Mouse (Mus musculus) kidney, adult 2 months (tissue): ENCODE results near the gene Flvcr2. TPM values are rescaled to one million over a fixed set of nuclear protein-coding genes. Genes with fewer than 3 reads are reported as not detected.
A peak's percentile ranks its signal among the peaks of the same experiment; 100 is the strongest.

Experiments
- DNase-seq: peaks from one replicate; pipeline ENCODE4 v3.0.0; 2021
- H3K27ac ChIP-seq: fragments of 200-500 bp; 2 replicates; pipeline ENCODE4 v1.5.1; 2012; ENCODE audit warnings: low read depth, low read length, control low read depth, inconsistent platforms; ENCODE audit not compliant: insufficient read depth
- H3K27me3 ChIP-seq: fragments of 200-500 bp; replicated peaks from 2 replicates; pipeline ENCODE4 v1.6.1; 2012; ENCODE audit warnings: mild to moderate bottlenecking, moderate library complexity, low read length, inconsistent platforms; ENCODE audit not compliant: control insufficient read depth, insufficient read depth
- H3K36me3 ChIP-seq: fragments of 200-500 bp; 2 replicates; pipeline ENCODE4 v1.6.1; 2012; ENCODE audit warnings: mild to moderate bottlenecking, moderate library complexity, low read length, inconsistent platforms; ENCODE audit not compliant: control insufficient read depth, insufficient read depth
- H3K4me1 ChIP-seq: fragments of 200-500 bp; 2 replicates; pipeline ENCODE4 v1.6.1; 2011; ENCODE audit warnings: low read length; ENCODE audit not compliant: control insufficient read depth, insufficient read depth
- H3K4me3 ChIP-seq: fragments of 200-500 bp; 2 replicates; pipeline ENCODE4 v1.5.1; 2011; ENCODE audit warnings: mild to moderate bottlenecking, low read depth, low read length, control low read depth; ENCODE audit not compliant: insufficient read depth
- CTCF ChIP-seq: fragments of 200-500 bp; conservative IDR thresholded peaks from 2 replicates; pipeline ENCODE4 v1.5.1; 2011; ENCODE audit warnings: low read depth, mild to moderate bottlenecking, control low read depth, low read length, moderate library complexity, mixed read lengths; ENCODE audit not compliant: insufficient read depth, insufficient read length
- POLR2A ChIP-seq: fragments of 200-500 bp; IDR thresholded peaks from one replicate; pipeline ENCODE4 v1.6.1; 2011; ENCODE audit warnings: low read depth, low read length, control low read depth
- WGBS: fragments of 180-500 bp; shearing (Covaris S2); methylation state at CpG from one replicate; pipeline ENCODE4 v1.1.7; 2018; 5-methylcytosine and 5-hydroxymethylcytosine counted together
- polyA plus RNA-seq: library from polyadenylated mRNA; depleted of rRNA; stranded (reverse); fragments of >200 nt; gene quantifications from 2 replicates; pipeline ENCODE4 v1.2.3, GENCODE M21; 2012; rRNA removed

The Flvcr2 gene
- polyA plus RNA-seq, 1 experiment: 23.1 TPM

- WGBS: 76% methylated on average over 3 of the region's 3 CpGs
- H3K27ac ChIP-seq: no peak overlapping the region
- no peak overlapping the region for H3K4me3 ChIP-seq
- H3K36me3 ChIP-seq: no peaks in the 10 kb centered on the region; the same call in 1 of the 2 replicates
- no peaks in the 10 kb centered on the region for H3K27me3 ChIP-seq
- DNase-seq: no peak
- TF ChIP-seq CTCF (no peak), POLR2A (no peak)
- peaks cover 4% of the 10 kb centered on the region; the same call in 1 of the 2 replicates for H3K4me1 ChIP-seq
Observed at GRCm38 (mm10) chr12:85859111-85859510, 112.8 kb downstream of the Flvcr2 start.

GRCm38 (mm10) chr12:85859511-85860189 lies 113.3 kb downstream of the Flvcr2 start:
- no peak overlapping the region for H3K27ac ChIP-seq
- 55% methylated on average over 3 of the region's 3 CpGs for WGBS

GRCm38 (mm10) chr12:85862514-85862913 lies 116.2 kb downstream of the Flvcr2 start:
- H3K27ac ChIP-seq: no peak overlapping the region
- WGBS: 17% methylated on average over 2 of the region's 2 CpGs
- H3K36me3 ChIP-seq: no peaks in the 10 kb centered on the region; the same call in 1 of the 2 replicates
- TF ChIP-seq CTCF (no peak), POLR2A (no peak)
- peaks cover 4% of the 10 kb centered on the region; the same call in 1 of the 2 replicates for H3K4me1 ChIP-seq
- DNase-seq: peak; percentile 40
- no peak overlapping the region for H3K4me3 ChIP-seq
- H3K27me3 ChIP-seq: no peaks in the 10 kb centered on the region

More at GRCm38 (mm10) chr12:85859511-85860189, 113.3 kb downstream of the Flvcr2 start:
- peaks cover 4% of the 10 kb centered on the region; the same call in 1 of the 2 replicates for H3K4me1 ChIP-seq
- no peaks in the 10 kb centered on the region; the same call in 1 of the 2 replicates for H3K36me3 ChIP-seq
- no peak overlapping the region for H3K4me3 ChIP-seq
- TF ChIP-seq POLR2A (no peak), CTCF (no peak)
- peak; percentile 10 for DNase-seq
- no peaks in the 10 kb centered on the region for H3K27me3 ChIP-seq

Other genes starting within 250 kb of the Flvcr2 start
- 6.2 and 7.7 TPM in 2 replicates for gene Jdp2, start 147.5 kb upstream of the Flvcr2 start, polyA plus RNA-seq
- gene Batf, start 59.9 kb upstream of the Flvcr2 start, polyA plus RNA-seq: 1.7 and 2.0 TPM in 2 replicates
- gene Erg28, start 78.0 kb downstream of the Flvcr2 start, polyA plus RNA-seq: 43.1 and 48.4 TPM in 2 replicates
- gene Ttll5, start 78.1 kb downstream of the Flvcr2 start, polyA plus RNA-seq: 12.0 and 12.9 TPM in 2 replicates